Mouse (Mus musculus): ENCODE results near the gene Rhox11. TPM values are rescaled to one million over a fixed set of nuclear protein-coding genes. Genes with fewer than 3 reads are reported as not detected.
A peak's percentile ranks its signal among the peaks of the same experiment; 100 is the strongest.
"Not testable (repeated sequence)": the region's sequence is repeated elsewhere in the genome, so short reads cannot be mapped to it uniquely, and the experiment has no call there.

Rhox11 gene
- total RNA-seq (2021): not detected
- long read RNA-seq, experiment 1: 0 reads
- long read RNA-seq, experiment 2: 0 reads

GRCm38 (mm10) chrX:38085041-38085440 lies at the start of gene Rhox11:
Rhox11 (minus strand) TSS chrX:38085141.
- intact Hi-C loops (cut with DNase I): loop anchor here (10.0 kb wide), 1 partner anchor 90 kb away; no protein-coding TSS in a partner anchor
- DNase-seq (ENCODE audit: extremely low spot score in 1 of 2, low spot score in 2 of 2): no peak
- Histone ChIP-seq H3K27ac (no peak within 1 kb of the TSS), H3K4me3 (no peak within 1 kb of the TSS)
- TF ChIP-seq CTCF (IDR thresholded peaks at IDR 0.05): no peak

GRCm38 (mm10) chrX:38121478-38121877 lies 36.5 kb upstream of the Rhox11 start:
- no peak for DNase-seq (ENCODE audit: extremely low spot score in 1 of 2, low spot score in 2 of 2)
- intact Hi-C loops (cut with DNase I): no loop called here
- no peak for TF ChIP-seq CTCF (IDR thresholded peaks at IDR 0.05)
- no peak overlapping the region for H3K27ac ChIP-seq
- no peak overlapping the region for H3K4me3 ChIP-seq

GRCm38 (mm10) chrX:38120982-38121381 lies 36.0 kb upstream of the Rhox11 start, which contains the start of gene Rhox13:
Rhox13 (plus strand) TSS chrX:38121219.
- no peak for TF ChIP-seq CTCF (IDR thresholded peaks at IDR 0.05)
- Histone ChIP-seq H3K4me3 (no peak within 1 kb of the TSS), H3K27ac (no peak within 1 kb of the TSS)
- DNase-seq (ENCODE audit: extremely low spot score in 1 of 2, low spot score in 2 of 2): no peak
- intact Hi-C loops (cut with DNase I): no loop called here

GRCm38 (mm10) chrX:38110807-38111206 lies 25.9 kb upstream of the Rhox11 start, which contains the start of gene Rhox12:
Rhox12 (minus strand) TSS chrX:38110907.
- no peak for DNase-seq (ENCODE audit: extremely low spot score in 1 of 2, low spot score in 2 of 2)
- intact Hi-C loops (cut with DNase I): no loop called here
- no peak within 1 kb of the TSS for H3K27ac ChIP-seq
- H3K4me3 ChIP-seq: no peak within 1 kb of the TSS
- TF ChIP-seq CTCF (IDR thresholded peaks at IDR 0.05): no peak

GRCm38 (mm10) chrX:38084226-38084625 lies 715 bp downstream of the Rhox11 start:
- peak; percentile 24 to 51 for DNase-seq (ENCODE audit: extremely low spot score in 1 of 2, low spot score in 2 of 2)
- Histone ChIP-seq H3K27ac (no peak overlapping the region), H3K4me3 (no peak overlapping the region)
- TF ChIP-seq CTCF (IDR thresholded peaks at IDR 0.05): peak; percentile 68
- intact Hi-C loops (cut with DNase I): loop anchor here (5.0 to 10.0 kb wide), 2 partner anchors 91 to 348 kb away; no protein-coding TSS in a partner anchor

GRCm38 (mm10) chrX:38066175-38066574 lies 18.8 kb downstream of the Rhox11 start, which contains the start of gene Rhox10:
Rhox10 (plus strand) TSS chrX:38066475.
- TF ChIP-seq CTCF (IDR thresholded peaks at IDR 0.05): no peak
- intact Hi-C loops (cut with DNase I): no loop called here
- H3K4me3 ChIP-seq: no peak within 1 kb of the TSS
- no peak within 1 kb of the TSS for H3K27ac ChIP-seq
- no peak for DNase-seq (ENCODE audit: extremely low spot score in 1 of 2, low spot score in 2 of 2)

- TF ChIP-seq CTCF (IDR thresholded peaks at IDR 0.05): peak; percentile 70
- no peak overlapping the region for H3K27ac ChIP-seq
- no peak for DNase-seq (ENCODE audit: extremely low spot score in 1 of 2, low spot score in 2 of 2)
- no peak overlapping the region for H3K4me3 ChIP-seq
- intact Hi-C loops (cut with DNase I): no loop called here
These were observed 23.4 kb downstream of the Rhox11 start for GRCm38 (mm10) chrX:38061544-38061943.

- DNase-seq (ENCODE audit: extremely low spot score in 1 of 2, low spot score in 2 of 2); intact Hi-C loops (cut with DNase I); H3K4me3 ChIP-seq; H3K27ac ChIP-seq: not testable (repeated sequence)
These were observed 41.9 kb downstream of the Rhox11 start, which contains the start of gene Btg1-ps2 for GRCm38 (mm10) chrX:38043014-38043413. Btg1-ps2 (minus strand) TSS chrX:38043114.

GRCm38 (mm10) chrX:38039666-38040065 lies 45.3 kb downstream of the Rhox11 start:
- TF ChIP-seq CTCF (IDR thresholded peaks at IDR 0.05): no peak
- DNase-seq (ENCODE audit: extremely low spot score in 1 of 2, low spot score in 2 of 2): no peak
- H3K4me3 ChIP-seq: no peak overlapping the region
- no peak overlapping the region for H3K27ac ChIP-seq
- intact Hi-C loops (cut with DNase I): no loop called here

GRCm38 (mm10) chrX:38033841-38034240 lies 51.1 kb downstream of the Rhox11 start:
- Histone ChIP-seq H3K27ac (no peak overlapping the region), H3K4me3 (no peak overlapping the region)
- no peak for TF ChIP-seq CTCF (IDR thresholded peaks at IDR 0.05)
- intact Hi-C loops (cut with DNase I): no loop called here
- no peak for DNase-seq (ENCODE audit: extremely low spot score in 1 of 2, low spot score in 2 of 2)

Other genes with a start within 250 kb of the Rhox11 start
- gene Rhox8, start 206.2 kb downstream of the Rhox11 start, total RNA-seq (2021): not detected
- gene Rhox7b, start 187.9 kb downstream of the Rhox11 start, total RNA-seq (2021): not detected
- not detected for gene Rhox9, start 183.4 kb downstream of the Rhox11 start, total RNA-seq (2021)
- not detected for gene Btg1-ps1, start 66.3 kb downstream of the Rhox11 start, total RNA-seq (2021)
- gene Btg1-ps2, start 42.0 kb downstream of the Rhox11 start, total RNA-seq (2021): not detected
- gene Rhox10, start 18.7 kb downstream of the Rhox11 start, total RNA-seq (2021): not detected
- gene Rhox12, start 25.8 kb upstream of the Rhox11 start, total RNA-seq (2021): not detected
- not detected for gene Rhox13, start 36.1 kb upstream of the Rhox11 start, total RNA-seq (2021)
- 10 to 100 TPM; 23.1 to 24.1 TPM for gene Zbtb33, start 104.7 kb upstream of the Rhox11 start, total RNA-seq (2021)
- gene Tmem255a, start 167.3 kb upstream of the Rhox11 start, total RNA-seq (2021): 10 to 100 TPM; 16.9 to 26.7 TPM
- not detected for gene Atp1b4, start 231.0 kb upstream of the Rhox11 start, total RNA-seq (2021)

All from left cerebral cortex, adult 2 months (tissue).